Mouse (Mus musculus) macrophage (primary cell): Measurements from ENCODE around the gene Dazap1. TPM values are rescaled to one million over a fixed set of nuclear protein-coding genes. Genes with fewer than 3 reads are reported as not detected.

Experiments used
- H3K27ac ChIP-seq: fragments of 350-480 bp; formaldehyde crosslinking; 2 replicates; pipeline ENCODE4 v1.9.0; 2021
- H3K36me3 ChIP-seq: fragments of 350-480 bp; formaldehyde crosslinking; 2 replicates; pipeline ENCODE4 v1.9.0; 2021; ENCODE audit errors: inconsistent target
- H3K4me3 ChIP-seq: fragments of 350-480 bp; formaldehyde crosslinking; 2 replicates; pipeline ENCODE4 v1.9.0; 2021; ENCODE audit errors: inconsistent target
- H3K79me2 ChIP-seq: fragments of 350-480 bp; formaldehyde crosslinking; 2 replicates; pipeline ENCODE4 v1.9.0; 2021; ENCODE audit errors: inconsistent target
- WGBS: methylation state at CpG from one replicate; pipeline ENCODE4 v1.1.7; 2026; ENCODE audit warnings: inconsistent platforms; ENCODE audit not compliant: missing documents; 5-methylcytosine and 5-hydroxymethylcytosine counted together
- polyA plus RNA-seq: library from polyadenylated mRNA; stranded (reverse); fragments of 250-400 nt; gene quantifications from 3 replicates; pipeline ENCODE4 v1.2.4, GENCODE M21; 2018; ENCODE audit warnings: inconsistent platforms

Gene Dazap1
- polyA plus RNA-seq, 1 experiment from 2014 or later = 96.3 TPM

DNA sequence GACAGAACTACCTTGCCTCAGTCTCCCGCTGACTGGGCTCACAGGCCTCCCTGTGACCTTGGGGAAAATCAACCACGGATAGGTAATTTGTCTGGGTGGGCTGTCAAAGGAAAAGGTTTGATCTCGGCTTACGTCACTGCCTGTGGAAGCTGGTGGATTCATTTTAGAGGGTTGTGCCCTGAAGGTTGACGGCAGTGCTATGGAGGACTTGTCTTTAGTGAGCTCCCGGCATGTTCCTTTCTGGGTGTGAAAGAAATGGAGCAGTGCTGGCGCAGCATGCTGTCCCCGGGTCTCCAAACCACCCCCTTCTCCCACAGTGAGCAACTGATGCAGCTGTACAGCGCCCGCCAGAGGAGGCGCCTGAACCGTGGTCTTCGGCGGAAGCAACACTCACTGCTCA lies 32.0 kb downstream of the Dazap1 start:
- Histone ChIP-seq H3K36me3 (peaks cover 10% of the 10 kb centered on the region), H3K79me2 (peaks cover 13% of the 10 kb centered on the region), H3K27ac (peak overlapping the region; percentile 72), H3K4me3 (peak overlapping the region; percentile 95)
- 20% methylated on average over 14 of the region's 14 CpGs for WGBS

GRCm38 (mm10) chr10:80294311-80294710 lies 33.0 kb downstream of the Dazap1 start:
- peaks cover 13% of the 10 kb centered on the region for H3K79me2 ChIP-seq
- H3K4me3 ChIP-seq = no peak overlapping the region
- 95% methylated on average over 4 of the region's 4 CpGs for whole genome bisulfite sequencing
- peaks cover 10% of the 10 kb centered on the region for H3K36me3 ChIP-seq
- H3K27ac ChIP-seq = no peak overlapping the region

DNA sequence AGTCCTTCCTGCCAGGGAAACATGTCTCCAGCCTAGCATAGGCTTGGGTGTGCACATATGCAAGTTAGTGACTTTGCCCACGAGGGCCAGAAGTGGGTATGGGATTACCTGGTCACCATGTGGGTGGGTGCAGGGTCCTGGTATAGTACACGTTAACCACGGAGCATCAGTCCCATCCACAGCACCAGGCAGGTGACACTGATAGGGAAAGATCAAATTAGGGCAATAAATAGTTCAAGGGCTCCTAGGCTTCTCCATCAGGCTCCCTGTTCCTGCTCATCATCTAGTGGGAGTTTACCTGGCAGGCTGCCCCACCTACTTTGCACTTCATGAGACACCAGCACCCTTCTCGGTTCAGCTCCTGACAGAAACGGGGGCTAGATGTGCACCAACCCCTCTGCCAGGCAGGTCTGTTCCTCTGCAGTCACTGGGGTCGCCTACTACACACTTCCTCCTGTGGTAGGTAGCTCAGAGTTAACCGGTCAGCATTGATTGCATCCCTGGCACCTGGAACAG lies 33.6 kb downstream of the Dazap1 start:
- WGBS = 78% methylated on average over 7 of the region's 7 CpGs
- Histone ChIP-seq H3K36me3 (peaks cover 10% of the 10 kb centered on the region), H3K27ac (no peak overlapping the region), H3K79me2 (peaks cover 13% of the 10 kb centered on the region), H3K4me3 (no peak overlapping the region)

DNA sequence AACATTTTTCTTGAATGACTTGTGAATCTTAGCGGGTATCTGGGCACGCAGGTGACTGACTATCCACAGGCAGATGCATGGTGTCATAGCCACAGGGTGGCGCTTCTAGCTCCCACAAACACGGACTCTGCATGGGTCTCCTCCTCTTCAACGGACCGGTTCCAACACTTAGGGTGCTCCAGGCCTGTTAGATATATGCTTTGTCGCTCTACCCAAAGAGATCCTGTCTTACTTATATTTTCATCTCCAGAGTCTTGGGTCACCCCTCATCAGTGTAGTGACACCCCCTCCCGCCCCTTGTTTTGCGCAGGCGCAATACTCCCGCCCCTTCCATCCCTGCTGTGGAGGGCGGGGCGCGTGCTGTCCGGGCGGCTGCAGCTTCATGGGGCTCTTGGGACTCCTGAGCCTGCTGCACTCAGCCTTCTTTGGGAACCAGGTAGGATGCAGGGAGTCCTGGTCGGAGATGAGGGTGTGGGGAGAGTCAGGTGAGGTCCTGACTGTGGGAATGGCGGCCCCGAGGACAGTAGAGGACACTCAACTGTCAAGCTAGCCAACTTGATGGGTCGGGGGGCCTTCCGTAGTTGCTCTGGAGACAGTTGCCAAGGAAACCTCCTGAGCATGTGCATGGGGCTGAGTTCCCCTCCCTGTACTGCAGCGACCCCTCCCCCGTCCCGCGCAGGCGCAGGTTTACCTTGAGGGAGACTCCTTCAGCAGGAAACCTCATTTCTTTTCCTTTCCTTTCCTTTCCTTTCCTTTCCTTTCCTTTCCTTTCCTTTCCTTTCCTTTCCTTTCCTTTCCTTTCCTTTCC lies 34.5 kb downstream of the Dazap1 start, which contains the start of gene Apc2:
TSS of gene Apc2 (plus strand) at position 360 of the 808 bp plus-strand sequence.
- Histone ChIP-seq H3K4me3 (no peak within 1 kb of the TSS; the same call in 1 of the 2 replicates), H3K36me3 (peaks cover 10% of the 10 kb centered on the region), H3K79me2 (peaks cover 13% of the 10 kb centered on the region), H3K27ac (no peak within 1 kb of the TSS)
- 9% methylated on average over 23 of the region's 26 CpGs for WGBS

GRCm38 (mm10) chr10:80296824-80297223 lies 35.5 kb downstream of the Dazap1 start:
- no peak overlapping the region for H3K4me3 ChIP-seq
- WGBS = 90% methylated on average over 5 of the region's 5 CpGs
- peaks cover 13% of the 10 kb centered on the region for H3K79me2 ChIP-seq
- no peak overlapping the region for H3K27ac ChIP-seq
- peaks cover 10% of the 10 kb centered on the region for H3K36me3 ChIP-seq

- Histone ChIP-seq H3K27ac (no peak overlapping the region), H3K4me3 (no peak overlapping the region), H3K36me3 (peaks cover 10% of the 10 kb centered on the region), H3K79me2 (peaks cover 11% of the 10 kb centered on the region)
- 78% methylated on average over 8 of the region's 8 CpGs for WGBS
Observed at GRCm38 (mm10) chr10:80297526-80298133, 36.3 kb downstream of the Dazap1 start.

GRCm38 (mm10) chr10:80298571-80299281 lies 37.4 kb downstream of the Dazap1 start:
- 14% methylated on average over 24 of the region's 26 CpGs for WGBS
- Histone ChIP-seq H3K27ac (no peak overlapping the region), H3K4me3 (no peak overlapping the region), H3K79me2 (peaks cover under 1% of the 10 kb centered on the region; the same call in 1 of the 2 replicates), H3K36me3 (peaks cover 10% of the 10 kb centered on the region)

- no peak overlapping the region for H3K27ac ChIP-seq
- no peak overlapping the region for H3K4me3 ChIP-seq
- peaks cover 5% of the 10 kb centered on the region for H3K36me3 ChIP-seq
- WGBS = 24% methylated on average over 15 of the region's 15 CpGs
- no peaks in the 10 kb centered on the region for H3K79me2 ChIP-seq
Observed at GRCm38 (mm10) chr10:80299301-80299700, 38.0 kb downstream of the Dazap1 start.

GRCm38 (mm10) chr10:80299824-80300223 lies 38.5 kb downstream of the Dazap1 start:
- Histone ChIP-seq H3K36me3 (no peaks in the 10 kb centered on the region; the same call in 1 of the 2 replicates), H3K79me2 (no peaks in the 10 kb centered on the region), H3K4me3 (no peak overlapping the region), H3K27ac (no peak overlapping the region)
- WGBS = 56% methylated on average over 10 of the region's 10 CpGs

GRCm38 (mm10) chr10:80300672-80301181 lies 39.4 kb downstream of the Dazap1 start:
- H3K27ac ChIP-seq = no peak overlapping the region
- no peaks in the 10 kb centered on the region for H3K36me3 ChIP-seq
- H3K79me2 ChIP-seq = no peaks in the 10 kb centered on the region
- 73% methylated on average over 10 of the region's 11 CpGs for WGBS
- no peak overlapping the region for H3K4me3 ChIP-seq

DNA sequence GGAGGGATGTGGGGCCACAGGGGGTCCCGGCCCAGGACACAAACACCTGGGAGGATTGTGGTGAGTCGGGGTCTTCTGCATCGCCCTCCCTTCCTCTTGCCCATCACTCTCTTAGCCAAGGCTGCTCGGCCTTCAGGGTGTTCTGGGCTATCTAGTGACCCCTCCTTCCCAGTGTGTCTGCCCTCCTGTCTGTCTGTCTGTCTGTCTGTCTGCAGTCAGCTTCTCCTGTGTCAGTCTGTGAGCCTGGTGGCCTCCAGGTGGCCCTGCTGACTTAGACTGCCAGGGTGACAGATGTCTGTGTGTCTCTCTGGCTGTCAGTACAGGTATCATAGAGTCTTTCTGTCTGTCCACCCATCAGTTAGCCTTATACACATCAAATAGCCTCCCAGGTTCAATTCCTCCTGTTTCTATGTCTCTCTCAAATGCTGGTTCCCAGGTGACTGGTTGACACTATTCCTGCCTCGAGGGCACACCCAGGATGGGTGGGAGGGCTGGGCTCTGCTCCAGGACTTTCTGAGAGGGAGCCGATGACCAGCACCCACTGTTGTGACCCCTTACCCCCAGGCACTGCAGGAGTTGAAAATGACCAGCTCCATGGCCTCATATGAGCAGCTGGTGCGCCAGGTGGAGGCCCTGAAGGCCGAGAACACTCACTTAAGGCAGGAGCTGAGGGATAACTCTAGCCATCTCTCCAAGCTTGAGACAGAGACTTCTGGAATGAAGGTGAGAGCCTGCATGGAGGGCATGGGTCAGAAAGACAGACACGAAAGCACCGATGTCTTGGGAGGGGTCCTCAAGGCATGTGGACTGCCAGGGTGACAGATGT lies 40.2 kb downstream of the Dazap1 start:
- WGBS = 83% methylated on average over 9 of the region's 10 CpGs

GRCm38 (mm10) chr10:80302082-80302355 lies 40.7 kb downstream of the Dazap1 start:
- Histone ChIP-seq H3K27ac (no peak overlapping the region), H3K79me2 (no peaks in the 10 kb centered on the region), H3K36me3 (no peaks in the 10 kb centered on the region), H3K4me3 (no peak overlapping the region)
- WGBS = 89% methylated on average over 5 of the region's 5 CpGs

More for the DNA sequence above, 40.2 kb downstream of the Dazap1 start:
- no peaks in the 10 kb centered on the region for H3K79me2 ChIP-seq
- no peak overlapping the region for H3K4me3 ChIP-seq
- H3K27ac ChIP-seq = no peak overlapping the region
- H3K36me3 ChIP-seq = no peaks in the 10 kb centered on the region

- no peaks in the 10 kb centered on the region for H3K79me2 ChIP-seq
- H3K27ac ChIP-seq = no peak overlapping the region
- no peak overlapping the region for H3K4me3 ChIP-seq
- H3K36me3 ChIP-seq = no peaks in the 10 kb centered on the region
- WGBS = 72% methylated on average over 8 of the region's 9 CpGs
Observed at GRCm38 (mm10) chr10:80302471-80302881, 41.2 kb downstream of the Dazap1 start.

DNA sequence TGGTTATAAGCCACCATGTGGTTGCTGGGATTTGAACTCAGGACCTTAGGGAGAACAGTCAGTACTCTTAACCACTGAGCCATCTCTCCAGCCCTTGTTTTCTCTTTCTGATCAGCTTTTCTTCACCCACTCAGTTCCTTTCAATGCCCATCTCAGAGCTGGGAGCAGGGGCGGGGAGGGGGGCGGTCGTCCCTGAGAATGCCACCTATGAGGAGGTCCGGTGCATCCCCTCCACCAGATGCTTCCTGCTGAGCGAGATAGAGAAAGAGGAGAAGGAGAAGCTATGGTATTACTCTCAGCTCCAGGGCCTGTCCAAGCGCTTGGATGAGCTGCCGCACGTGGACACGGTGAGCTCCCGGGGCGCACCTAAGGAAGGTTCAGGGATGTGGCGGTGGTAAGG lies 43.2 kb downstream of the Dazap1 start:
- Histone ChIP-seq H3K79me2 (no peaks in the 10 kb centered on the region), H3K27ac (no peak overlapping the region), H3K36me3 (no peaks in the 10 kb centered on the region), H3K4me3 (no peak overlapping the region)
- 6% methylated on average over 12 of the region's 12 CpGs for WGBS
